Mouse (Mus musculus): ENCODE measurements at regions not wholly inside any gene's neighbourhood (a gene's known extent, or its start where the extent isn't known, plus 50 kb on each side); places are given as distances from the start of the nearest gene placed in this dataset.

- TF ChIP-seq CTCF (IDR thresholded peaks at IDR 0.05; ENCODE audit: extremely low read depth, insufficient read depth, low read length) (no peak), POLR2A (IDR thresholded peaks at IDR 0.05; ENCODE audit: extremely low read depth, insufficient read depth, low read length) (no peak)
These were observed 111.5 kb downstream of the Edn1 start for GRCm38 (mm10) chr13:42412652-42413282.

All from cortical plate, adult 2 months (tissue).